Mouse (Mus musculus) cerebellum, postnatal 4 days (tissue): Measurements from ENCODE around the gene Gspt1.
"Not testable (repeated sequence)": the region's sequence is repeated elsewhere in the genome, so short reads cannot be mapped to it uniquely, and the experiment has no call there.

Experiments used
- DNase-seq, 2 experiments: peaks; one replicate each; pipeline ENCODE4 v3.0.0; 2022; ENCODE audit warnings: low spot score in 2 of 2, mixed read lengths in 1 of 2

The Gspt1 gene

DNA sequence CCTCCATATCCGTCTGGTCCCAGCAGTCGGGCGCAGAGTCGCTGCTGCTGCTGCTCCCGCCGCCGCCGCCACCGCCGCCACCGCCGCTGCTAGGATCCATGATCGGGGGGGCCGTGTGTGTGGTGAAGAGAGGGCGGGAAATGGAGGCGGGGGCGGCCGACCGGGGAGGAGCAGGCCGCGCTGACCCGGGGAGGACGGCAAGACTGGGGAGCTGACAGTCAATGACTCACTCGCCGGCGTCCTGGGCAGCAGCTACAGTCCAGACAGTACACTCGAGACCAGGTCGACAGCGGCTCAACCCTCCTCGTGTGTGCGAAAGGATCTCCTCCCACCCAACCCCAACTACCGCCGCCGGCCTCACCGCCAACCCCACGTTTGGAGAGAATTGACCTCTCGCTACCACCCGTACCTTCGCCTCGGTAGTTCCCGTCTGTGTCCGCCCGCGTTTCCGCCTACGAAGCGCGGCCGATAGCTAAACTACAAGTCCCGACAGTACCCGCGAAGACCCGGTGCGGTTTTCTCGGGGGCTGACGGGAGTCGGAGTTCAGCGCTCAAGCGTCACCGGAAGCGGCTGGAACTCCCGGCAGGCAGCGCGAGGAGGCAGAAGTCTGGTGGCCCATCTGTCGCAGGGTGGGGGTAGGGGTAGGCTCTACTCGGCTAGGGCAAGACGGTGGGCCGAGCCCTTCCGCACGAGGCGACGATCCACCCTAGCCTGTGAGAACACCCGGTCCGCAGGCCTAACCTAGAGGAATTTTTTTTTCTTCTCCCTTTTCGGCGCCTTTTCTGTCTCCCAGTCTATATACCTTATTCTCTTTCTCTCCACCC lies at the start of gene Gspt1:
Gspt1 (minus strand) TSS at position 428 of the 825 bp plus-strand sequence.
- peak; percentile 93 to 98 for DNase-seq

- DNase-seq: no peak
These were observed 49.6 kb upstream of the Gspt1 start for GRCm38 (mm10) chr16:11303741-11304140.

DNA sequence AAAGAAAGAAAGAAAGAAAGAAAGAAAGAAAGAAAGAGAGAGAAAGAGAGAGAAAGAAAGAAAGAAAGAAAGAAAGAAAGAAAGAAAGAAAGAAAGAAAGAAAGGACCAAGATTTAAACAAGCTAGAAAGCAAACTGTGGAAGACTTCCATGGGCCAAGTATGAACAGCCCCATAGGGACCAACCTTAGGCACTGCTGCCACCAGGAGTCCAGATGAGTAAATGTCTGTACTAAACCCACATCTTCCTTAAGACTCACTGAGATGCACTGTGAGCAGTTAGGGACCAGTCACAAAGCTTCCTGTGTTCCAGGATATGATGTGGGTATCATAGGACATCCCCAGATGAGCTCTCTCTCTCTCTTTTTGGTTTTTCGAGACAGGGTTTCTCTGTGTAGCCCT lies 43.6 kb upstream of the Gspt1 start:
- not testable (repeated sequence) for DNase-seq

- DNase-seq: not testable (repeated sequence)
These were observed 41.5 kb upstream of the Gspt1 start for GRCm38 (mm10) chr16:11295583-11295982.

DNA sequence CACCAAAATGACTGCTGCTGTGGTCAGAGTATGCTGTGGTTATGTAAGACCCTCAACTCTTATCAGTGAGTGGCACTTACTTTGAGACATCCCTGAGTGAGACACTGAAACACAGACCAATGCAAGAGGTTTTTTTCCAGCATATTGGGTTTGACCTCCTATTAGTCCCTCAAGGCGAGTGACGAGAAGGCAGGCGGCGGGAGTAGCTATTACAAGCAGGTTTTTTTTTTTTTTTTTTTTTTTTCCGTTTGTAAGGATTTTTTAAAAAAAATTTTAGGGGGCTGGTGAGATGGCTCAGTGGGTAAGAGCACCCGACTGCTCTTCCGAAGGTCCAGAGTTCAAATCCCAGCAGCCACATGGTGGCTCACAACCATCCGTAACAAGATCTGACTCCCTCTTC lies 34.7 kb upstream of the Gspt1 start:
- DNase-seq: not testable (repeated sequence)

DNA sequence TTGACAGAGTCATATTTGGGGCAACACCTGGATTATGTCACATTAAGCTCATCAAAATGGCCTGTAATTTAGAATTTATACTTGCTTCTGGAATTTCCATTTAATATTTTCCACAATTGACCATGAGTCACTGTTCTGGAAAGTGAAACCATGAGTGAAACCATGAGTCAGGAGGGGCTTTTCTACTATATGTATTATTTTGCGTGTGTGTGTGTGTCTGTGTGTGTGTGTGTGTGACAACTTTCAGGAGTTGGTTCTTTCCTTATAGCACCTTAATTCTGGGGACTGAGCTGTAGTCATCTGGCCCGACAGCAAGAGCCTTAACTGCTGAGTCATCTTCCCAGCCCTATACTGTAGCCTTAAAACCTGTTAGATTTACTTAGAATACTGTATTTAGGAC lies 31.8 kb upstream of the Gspt1 start:
- no peak for DNase-seq

DNA sequence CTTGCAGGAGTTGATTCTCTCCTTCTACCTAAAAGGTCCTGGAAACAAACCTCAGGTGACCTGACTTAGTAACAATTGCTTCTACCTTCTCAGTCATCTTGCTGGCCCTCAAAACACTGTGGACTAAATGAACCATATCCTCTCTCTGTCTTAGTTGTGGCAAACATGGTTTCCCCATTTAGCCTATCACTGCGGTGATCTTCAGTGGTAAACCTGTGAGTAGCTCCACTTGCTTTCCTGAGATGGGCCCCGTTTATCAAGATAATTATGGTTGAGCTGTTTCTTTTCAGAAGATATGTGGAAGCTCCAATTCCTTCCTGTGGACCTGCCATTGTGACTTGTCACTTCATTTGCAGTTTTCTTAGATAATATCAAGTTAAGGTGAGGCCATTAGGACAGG lies 30.8 kb upstream of the Gspt1 start:
- no peak for DNase-seq

DNA sequence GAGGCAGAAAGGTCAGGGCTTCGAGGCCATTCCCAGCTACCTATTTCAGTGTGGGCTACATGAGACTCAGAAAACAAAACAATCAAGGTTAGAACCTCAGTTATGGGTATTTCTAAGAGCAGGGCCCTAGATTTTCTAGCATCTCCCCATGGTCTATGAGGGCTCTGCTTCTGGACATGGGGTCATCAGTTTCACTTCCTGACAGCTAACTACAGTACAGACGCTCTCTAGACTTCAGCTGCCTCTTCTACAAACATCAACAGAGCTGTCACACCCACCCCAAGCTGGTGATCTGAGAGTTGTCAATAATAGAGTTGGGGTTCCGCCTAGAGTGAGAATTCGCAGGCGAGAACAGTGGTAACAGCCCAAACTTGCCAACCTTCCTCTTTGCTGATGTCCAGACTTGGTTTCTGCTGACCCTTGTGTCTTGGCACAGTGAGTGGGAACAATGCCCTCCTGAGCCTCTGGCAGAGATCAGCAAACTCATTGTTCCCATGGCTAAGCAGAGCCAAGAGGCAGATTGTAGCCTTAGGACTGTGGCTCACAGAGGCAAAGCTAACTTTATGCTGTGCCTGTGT lies 28.6 kb upstream of the Gspt1 start:
- DNase-seq: no peak

DNA sequence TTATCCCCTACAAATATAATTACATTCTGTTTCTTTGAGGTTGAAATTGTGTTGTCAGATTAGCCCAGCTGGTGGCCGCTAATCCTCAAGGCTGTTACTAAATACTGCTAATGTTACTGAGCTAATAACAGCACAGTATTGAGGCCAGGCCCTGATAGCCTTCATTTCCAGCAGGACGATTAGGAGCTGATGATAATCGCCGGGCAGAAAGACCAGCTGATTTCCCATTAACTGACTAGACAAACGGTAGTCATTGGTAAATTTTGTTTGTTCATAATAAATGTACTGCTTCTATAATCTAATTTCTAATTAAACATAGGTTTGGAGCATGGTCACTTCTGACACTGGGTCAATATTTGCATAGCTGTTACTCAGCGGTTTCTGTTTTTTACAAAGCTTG lies 24.7 kb upstream of the Gspt1 start:
- DNase-seq: no peak

- DNase-seq: no peak
These were observed 22.8 kb upstream of the Gspt1 start for GRCm38 (mm10) chr16:11276888-11277287.

DNA sequence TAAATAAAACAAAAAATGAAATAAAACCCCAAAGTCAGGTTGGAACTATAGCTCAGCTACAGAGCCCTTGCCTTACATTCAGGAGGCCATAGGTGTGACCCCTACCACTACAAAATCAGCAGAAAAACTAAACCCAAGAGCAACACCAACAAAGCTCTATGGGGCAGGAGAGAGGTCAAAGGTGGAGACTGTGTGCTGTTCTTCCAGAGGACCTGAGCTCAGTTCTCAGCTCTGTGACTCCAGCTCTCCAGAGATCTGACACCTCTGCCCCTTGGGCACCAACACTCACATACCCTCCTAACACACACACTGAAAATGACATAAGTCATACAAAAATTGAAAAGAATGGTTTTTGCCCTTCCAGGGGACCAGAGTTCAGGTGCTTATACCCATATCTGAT lies 16.9 kb upstream of the Gspt1 start:
- no peak for DNase-seq

GRCm38 (mm10) chr16:11270642-11271041 lies 16.5 kb upstream of the Gspt1 start:
- DNase-seq: no peak

- DNase-seq: no peak
These were observed 15.7 kb upstream of the Gspt1 start for GRCm38 (mm10) chr16:11269808-11270207.

DNA sequence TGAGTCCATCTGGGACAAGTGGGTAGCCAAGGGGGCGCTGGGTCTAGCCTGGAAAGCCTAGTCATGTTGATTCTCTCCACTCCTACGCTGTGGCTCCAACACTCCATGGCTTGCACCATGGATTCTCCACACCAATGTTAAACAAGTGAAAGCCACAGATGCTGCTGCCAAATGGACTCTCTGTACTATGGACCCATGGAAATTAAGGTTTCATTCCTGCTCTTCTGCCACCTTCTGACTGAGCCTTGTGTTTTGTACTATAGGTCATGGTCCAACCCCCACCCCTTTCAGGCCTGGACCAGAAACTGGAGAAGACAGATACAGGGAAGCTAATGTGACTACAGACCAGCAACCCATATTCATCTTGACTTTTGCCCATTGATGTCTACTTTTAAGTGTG lies 12.4 kb upstream of the Gspt1 start:
- no peak for DNase-seq

DNA sequence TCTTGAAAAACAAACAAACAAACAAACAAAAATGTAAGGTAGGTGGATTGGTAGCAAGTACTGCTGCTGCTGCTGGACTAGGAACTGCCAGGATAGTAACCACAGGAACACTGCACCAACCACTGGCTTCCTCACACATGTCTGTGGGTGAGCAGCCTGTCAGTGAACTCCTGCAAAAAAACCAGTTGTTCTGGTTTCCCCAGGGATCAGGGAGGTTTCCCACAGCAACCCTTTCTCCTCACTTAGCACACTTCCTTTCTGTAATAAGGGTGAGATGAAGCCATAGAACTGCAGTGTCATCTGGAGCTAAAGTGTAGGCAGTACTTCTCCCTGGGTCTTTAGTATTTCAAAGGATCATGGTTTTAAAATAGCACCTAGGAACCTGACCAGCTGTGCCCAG lies 9.1 kb upstream of the Gspt1 start:
- no peak for DNase-seq

DNA sequence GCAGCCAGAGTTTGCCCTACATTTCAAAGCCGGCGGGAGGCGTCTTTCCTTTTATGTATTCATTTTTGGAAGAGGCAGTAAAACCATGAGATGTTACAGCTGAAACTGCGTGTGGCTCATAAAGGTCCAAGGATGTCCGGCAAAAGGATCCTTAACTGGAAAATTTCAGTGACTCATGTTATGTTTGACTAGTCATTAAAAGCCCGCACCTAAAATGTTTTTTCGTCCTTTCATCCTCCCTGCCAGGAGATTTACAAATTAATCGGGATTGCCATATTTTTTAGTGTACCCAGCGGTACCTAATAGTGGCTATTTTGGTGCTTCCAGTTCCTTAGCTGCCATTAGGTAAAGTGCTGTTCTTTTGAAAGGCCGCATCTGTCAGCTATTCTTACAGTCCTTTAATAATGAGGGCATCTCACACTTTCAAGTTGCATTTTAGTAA lies 619 bp upstream of the Gspt1 start:
- DNase-seq: no peak

DNA sequence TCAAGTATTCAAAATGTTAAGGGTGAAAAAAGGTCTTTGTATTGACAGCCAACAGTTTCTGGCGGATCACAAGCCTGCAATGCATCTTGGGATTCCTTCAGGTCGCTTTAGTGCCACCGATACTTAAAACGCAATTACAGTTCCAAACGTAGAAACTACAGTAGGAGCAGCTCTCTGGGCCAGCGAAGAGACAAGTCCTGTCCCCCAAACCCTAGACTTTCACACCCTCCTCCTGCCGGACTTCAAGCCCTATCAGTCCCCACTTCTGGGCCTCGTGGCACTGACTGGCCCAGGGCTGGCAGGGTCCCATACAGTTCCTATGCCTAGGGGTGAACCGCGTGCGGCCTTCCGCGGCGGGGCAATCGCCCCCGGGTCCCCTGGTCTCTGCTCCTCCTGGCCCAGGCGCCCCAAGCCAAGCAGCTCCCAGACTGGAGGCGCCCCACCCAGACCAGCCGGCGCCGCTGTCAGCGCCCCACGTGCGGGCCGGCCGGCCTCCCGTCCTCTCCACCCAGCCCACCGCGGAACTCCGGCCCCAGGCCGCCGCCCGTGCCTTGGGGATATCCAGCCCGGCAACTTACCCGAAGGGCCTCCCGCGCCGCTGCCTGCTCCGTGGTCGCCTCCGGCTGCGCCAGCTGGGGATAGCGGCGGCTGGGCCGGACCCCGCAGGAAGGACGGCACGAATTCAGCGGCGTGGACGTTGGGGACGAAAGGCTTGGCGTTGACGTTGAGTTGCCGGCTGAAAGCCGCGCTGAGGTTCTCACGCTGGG lies 877 bp downstream of the Gspt1 start:
- DNase-seq: peak; percentile 35 to 42

GRCm38 (mm10) chr16:11247791-11248190 lies 6.3 kb downstream of the Gspt1 start:
- no peak for DNase-seq

GRCm38 (mm10) chr16:11245767-11246166 lies 8.4 kb downstream of the Gspt1 start:
- no peak for DNase-seq

DNA sequence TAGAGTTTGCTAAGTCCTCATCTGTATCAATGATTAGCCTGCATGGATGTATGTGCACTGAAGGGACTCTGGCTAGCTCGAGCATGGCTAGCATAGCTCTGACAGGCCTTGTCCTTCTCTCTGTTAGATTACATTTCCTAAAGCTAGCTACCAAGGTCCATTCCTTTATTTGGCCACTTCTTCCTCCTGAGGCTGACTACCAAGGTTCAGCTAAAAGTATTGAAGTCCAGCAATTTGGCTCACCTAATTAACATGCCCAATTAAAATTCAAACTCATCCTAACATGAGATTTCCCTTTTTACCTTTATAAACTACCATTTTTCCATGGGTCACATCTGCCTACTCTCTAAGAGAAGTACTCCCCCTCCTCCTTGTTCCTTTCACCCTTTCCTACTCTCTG lies 11.7 kb downstream of the Gspt1 start:
- no peak for DNase-seq

DNA sequence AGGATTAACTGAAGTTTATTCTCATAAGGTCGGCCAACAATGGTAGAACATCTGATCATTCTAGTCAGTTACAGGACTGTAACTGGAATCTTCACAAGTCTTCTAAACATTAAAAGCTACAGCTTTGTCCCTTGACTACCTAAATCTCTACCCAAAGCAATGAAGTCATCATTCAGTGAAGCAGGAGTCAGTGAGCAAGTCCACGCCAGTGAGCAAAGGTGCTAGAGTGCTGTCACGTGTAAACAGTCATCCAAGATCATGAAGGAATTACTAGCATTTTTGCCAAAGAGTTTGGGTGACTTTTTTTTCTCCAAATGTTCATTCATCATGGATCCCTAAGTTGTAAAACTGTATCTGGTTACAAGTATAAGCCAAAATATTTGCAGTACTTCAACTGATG lies 36.3 kb downstream of the Gspt1 start:
- no peak for DNase-seq

- DNase-seq: no peak
These were observed 50.3 kb downstream of the Gspt1 start for GRCm38 (mm10) chr16:11203600-11204390.
